In the genomic region with DNA sequence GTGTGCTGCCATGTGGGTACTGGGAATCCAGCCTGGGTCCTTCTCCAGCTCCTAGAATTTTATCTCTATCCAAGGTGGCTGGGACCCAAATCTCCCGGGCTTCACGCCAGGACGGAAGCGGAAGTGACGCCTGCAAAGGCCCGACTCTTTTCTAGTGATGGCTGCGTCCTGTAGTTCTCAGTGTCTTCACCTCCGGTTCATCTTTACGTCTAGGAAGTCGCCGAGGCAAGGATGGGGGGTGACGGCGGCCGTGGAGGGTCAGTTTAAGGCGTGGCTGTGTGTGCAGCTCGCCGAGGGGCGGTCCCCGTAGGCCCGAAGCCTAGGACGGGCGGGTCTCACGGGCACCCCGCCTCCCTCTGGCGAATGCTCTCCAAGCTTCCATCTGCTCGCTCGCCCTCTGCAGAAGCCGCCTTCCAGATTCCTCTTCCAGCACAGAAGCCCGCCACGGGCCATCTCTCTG, we compare ENCODE assay signal across 8 mouse cellular contexts. TPM values are rescaled to one million over a fixed set of nuclear protein-coding genes. Genes with fewer than 3 reads are reported as not detected.
DNase-seq lines count a peak whose midpoint lies in the region; ATAC-seq and TF ChIP-seq lines count a peak whose summit lies in the region.

TSS of gene Zfp846 (plus strand) at position 117 of the 460 bp plus-strand sequence.

- H3K36me3 ChIP-seq in embryonic facial prominence, embryonic 13.5 days: peaks cover 23% of the 10 kb centered on the region
- no peaks in the 10 kb centered on the region for H3K36me3 ChIP-seq in kidney, adult 2 months (ENCODE audit: control insufficient read depth, insufficient read depth, low read length)
- peaks cover 10% of the 10 kb centered on the region; the same call in 1 of the 2 replicates for H3K36me3 ChIP-seq in limb, embryonic 12.5 days
- H3K36me3 ChIP-seq in midbrain, embryonic 15.5 days (replicated peaks): 0 out of 2 replicates have a peak, but pooled peaks cover 5% of the 10 kb centered on the region
- H3K36me3 ChIP-seq in spleen, adult 2 months (ENCODE audit: control insufficient read depth, insufficient read depth, low read length): no peaks in the 10 kb centered on the region

- peaks cover 6% of the 10 kb centered on the region; the same call in 1 of the 2 replicates for H3K9me3 ChIP-seq in embryonic facial prominence, embryonic 13.5 days
- no peaks in the 10 kb centered on the region for H3K9me3 ChIP-seq in limb, embryonic 12.5 days
- no peaks in the 10 kb centered on the region for H3K9me3 ChIP-seq in midbrain, embryonic 15.5 days

- peak; percentile 98 for DNase-seq in 3134 (ENCODE audit: extremely low read depth, insufficient read length, low spot score)
- DNase-seq in adrenal gland, postnatal 36 days: peak; percentile 99
- DNase-seq in heart, adult 18-20 months: peak; percentile 99 to 100
- peak; percentile 100 for DNase-seq in kidney, adult 2 months
- peak; percentile 84 to 96 for DNase-seq in spleen, adult 2 months (ENCODE audit: low read depth in 1 of 2, low spot score in 2 of 2)

- 0 out of 2 replicates have a peak, but pooled peaks cover 4% of the 10 kb centered on the region for H3K4me1 ChIP-seq in embryonic facial prominence, embryonic 13.5 days
- no peaks in the 10 kb centered on the region for H3K4me1 ChIP-seq in kidney, adult 2 months (ENCODE audit: control insufficient read depth, insufficient read depth, low read length)
- H3K4me1 ChIP-seq in limb, embryonic 12.5 days (replicated peaks): no peaks in the 10 kb centered on the region
- peaks cover 18% of the 10 kb centered on the region for H3K4me1 ChIP-seq in midbrain, embryonic 15.5 days
- no peaks in the 10 kb centered on the region for H3K4me1 ChIP-seq in spleen, adult 2 months (ENCODE audit: control insufficient read depth, insufficient read depth, insufficient read length)

- WGBS in embryonic facial prominence, embryonic 13.5 days: under 1% methylated on average over 30 of the region's 30 CpGs
- WGBS in kidney, adult 2 months: under 1% methylated on average over 28 of the region's 30 CpGs
- WGBS in limb, embryonic 12.5 days: under 1% methylated on average over 30 of the region's 30 CpGs
- WGBS in midbrain, embryonic 15.5 days: under 1% methylated on average over 30 of the region's 30 CpGs
- under 1% methylated on average over 30 of the region's 30 CpGs for WGBS in spleen, adult 2 months

- peak within 1 kb of the TSS; percentile 68 for H3K4me3 ChIP-seq in embryonic facial prominence, embryonic 13.5 days
- peak within 1 kb of the TSS; percentile 87 for H3K4me3 ChIP-seq in kidney, adult 2 months (ENCODE audit: insufficient read depth, low read depth, low read length)
- H3K4me3 ChIP-seq in limb, embryonic 12.5 days (replicated peaks): peak within 1 kb of the TSS; percentile 58
- H3K4me3 ChIP-seq in midbrain, embryonic 15.5 days: peak within 1 kb of the TSS; percentile 85
- peak within 1 kb of the TSS; percentile 65 for H3K4me3 ChIP-seq in spleen, adult 2 months (ENCODE audit: extremely low read depth, insufficient read depth, insufficient read length)

- peak; percentile 9 for TF ChIP-seq POLR2A in kidney, adult 2 months (IDR thresholded peaks at IDR 0.05; ENCODE audit: low read depth, low read length)
- TF ChIP-seq POLR2A in spleen, adult 2 months (IDR thresholded peaks at IDR 0.05; ENCODE audit: low read depth, low read length): no peak

- peak; percentile 97 for ATAC-seq in embryonic facial prominence, embryonic 13.5 days (ENCODE audit: insufficient number of reproducible peaks, insufficient read depth, low FRiP score, low TSS enrichment, low read depth)
- peak; percentile 98 for ATAC-seq in limb, embryonic 12.5 days (ENCODE audit: insufficient number of reproducible peaks, insufficient read depth, low FRiP score, low TSS enrichment, low read depth)
- ATAC-seq in midbrain, embryonic 15.5 days (replicated peaks): peak; percentile 98

- peaks cover 25% of the 10 kb centered on the region for H3K27me3 ChIP-seq in embryonic facial prominence, embryonic 13.5 days
- no peaks in the 10 kb centered on the region for H3K27me3 ChIP-seq in kidney, adult 2 months (replicated peaks; ENCODE audit: control insufficient read depth, insufficient read depth, low read length)
- peaks cover 9% of the 10 kb centered on the region; the same call in 1 of the 2 replicates for H3K27me3 ChIP-seq in limb, embryonic 12.5 days
- peaks cover 15% of the 10 kb centered on the region for H3K27me3 ChIP-seq in midbrain, embryonic 15.5 days (replicated peaks)
- no peaks in the 10 kb centered on the region for H3K27me3 ChIP-seq in spleen, adult 2 months (ENCODE audit: control insufficient read depth, insufficient read depth, low read length)

- peak within 1 kb of the TSS; percentile 82 for H3K9ac ChIP-seq in embryonic facial prominence, embryonic 13.5 days
- H3K9ac ChIP-seq in limb, embryonic 12.5 days (replicated peaks): peak within 1 kb of the TSS; percentile 68
- peak within 1 kb of the TSS; percentile 79 for H3K9ac ChIP-seq in midbrain, embryonic 15.5 days

- H3K4me2 ChIP-seq in embryonic facial prominence, embryonic 13.5 days: peak within 1 kb of the TSS; percentile 62
- H3K4me2 ChIP-seq in limb, embryonic 12.5 days: peak within 1 kb of the TSS; percentile 56
- peak within 1 kb of the TSS; percentile 68 for H3K4me2 ChIP-seq in midbrain, embryonic 15.5 days

- H3K27ac ChIP-seq in embryonic facial prominence, embryonic 13.5 days: peak within 1 kb of the TSS; percentile 91
- peak within 1 kb of the TSS; percentile 33; the same call in 1 of the 2 replicates for H3K27ac ChIP-seq in kidney, adult 2 months (ENCODE audit: insufficient read depth, low read depth, low read length)
- peak within 1 kb of the TSS; percentile 90 for H3K27ac ChIP-seq in limb, embryonic 12.5 days
- H3K27ac ChIP-seq in midbrain, embryonic 15.5 days: peak within 1 kb of the TSS; percentile 91
- H3K27ac ChIP-seq in spleen, adult 2 months (ENCODE audit: insufficient read depth, low read length): no peak within 1 kb of the TSS

- TF ChIP-seq CTCF in kidney, adult 2 months (conservative IDR thresholded peaks at IDR 0.05; ENCODE audit: insufficient read depth, insufficient read length, low read depth, low read length): no peak
- TF ChIP-seq CTCF in spleen, adult 2 months (IDR thresholded peaks at IDR 0.05; ENCODE audit: extremely low read depth, insufficient read depth, insufficient read length, insufficient replicate concordance): no peak

RNA-seq across cellular contexts. Expression of gene Zfp846, which starts in this region (rescaled TPM):
- total RNA-seq in adrenal gland, postnatal 36 days (2021): 1 to 10 TPM; 7.1 to 7.4 TPM
- polyA plus RNA-seq in embryonic facial prominence, embryonic 13.5 days (2015; fragmentation: Nextera tagmentation; extraction: Ambion mirVana): 27.1 and 31.2 TPM in 2 replicates
- 1 to 10 TPM; 5.3 to 5.8 TPM for total RNA-seq in heart, adult 18-20 months (2021)
- polyA plus RNA-seq in kidney, adult 2 months (2012; rRNA removed): 1.4 and 1.9 TPM in 2 replicates
- 21.4 and 23.2 TPM in 2 replicates for polyA plus RNA-seq in limb, embryonic 12.5 days (2016; fragmentation: Nextera tagmentation; extraction: Ambion mirVana)
- polyA plus RNA-seq in midbrain, embryonic 15.5 days (2015; fragmentation: Nextera tagmentation; extraction: Ambion mirVana): 49.1 and 60.5 TPM in 2 replicates
- polyA plus RNA-seq in spleen, adult 2 months (2012; rRNA removed): 0.82 and 1.1 TPM in 2 replicates
